Mouse (Mus musculus): Measurements from ENCODE around the gene Auts2. TPM values are rescaled to one million over a fixed set of nuclear protein-coding genes. Genes with fewer than 3 reads are reported as not detected.
A peak's percentile ranks its signal among the peaks of the same experiment; 100 is the strongest.

Gene Auts2
- polyA plus RNA-seq, 1 experiment = 39.0 TPM

GRCm38 (mm10) chr5:132378977-132379376, 164.2 kb downstream of the Auts2 start:
- H3K27me3 ChIP-seq (ENCODE audit: control insufficient read depth, insufficient read depth, low read length) = no peaks in the 10 kb centered on the region
- TF ChIP-seq CTCF (IDR thresholded peaks at IDR 0.05; ENCODE audit: borderline replicate concordance, insufficient read depth, low read depth, low read length) = no peak
- 91% methylated on average over 1 of the region's 1 CpGs for WGBS
- no peak for DNase-seq
- H3K4me1 ChIP-seq (ENCODE audit: control insufficient read depth, insufficient read depth, low read length) = peaks cover 13% of the 10 kb centered on the region
- H3K4me3 ChIP-seq (replicated peaks; ENCODE audit: insufficient read depth, low read depth, low read length) = no peak overlapping the region
- no peak overlapping the region for H3K27ac ChIP-seq (ENCODE audit: insufficient read depth, low read length)

GRCm38 (mm10) chr5:132375130-132375529, 168.0 kb downstream of the Auts2 start:
- H3K27me3 ChIP-seq (ENCODE audit: control insufficient read depth, insufficient read depth, low read length) = no peaks in the 10 kb centered on the region
- WGBS = 92% methylated on average over 1 of the region's 1 CpGs
- no peak overlapping the region for H3K27ac ChIP-seq (ENCODE audit: insufficient read depth, low read length)
- TF ChIP-seq POLR2A (IDR thresholded peaks at IDR 0.05; ENCODE audit: borderline replicate concordance, insufficient read depth, low read length) (no peak), CTCF (IDR thresholded peaks at IDR 0.05; ENCODE audit: borderline replicate concordance, insufficient read depth, low read depth, low read length) (no peak)
- DNase-seq = no peak
- H3K4me3 ChIP-seq (replicated peaks; ENCODE audit: insufficient read depth, low read depth, low read length) = no peak overlapping the region
- H3K4me1 ChIP-seq (ENCODE audit: control insufficient read depth, insufficient read depth, low read length) = peaks cover 7% of the 10 kb centered on the region

GRCm38 (mm10) chr5:132373471-132374075, 169.6 kb downstream of the Auts2 start:
- H3K27me3 ChIP-seq (ENCODE audit: control insufficient read depth, insufficient read depth, low read length) = no peaks in the 10 kb centered on the region
- WGBS = 36% methylated on average over 4 of the region's 4 CpGs

GRCm38 (mm10) chr5:132372605-132373004, 170.5 kb downstream of the Auts2 start:
- H3K27me3 ChIP-seq (ENCODE audit: control insufficient read depth, insufficient read depth, low read length) = no peaks in the 10 kb centered on the region
- no peak for DNase-seq
- TF ChIP-seq POLR2A (IDR thresholded peaks at IDR 0.05; ENCODE audit: borderline replicate concordance, insufficient read depth, low read length) = no peak
- no peak for TF ChIP-seq CTCF (IDR thresholded peaks at IDR 0.05; ENCODE audit: borderline replicate concordance, insufficient read depth, low read depth, low read length)
- H3K4me1 ChIP-seq (ENCODE audit: control insufficient read depth, insufficient read depth, low read length) = peaks cover 10% of the 10 kb centered on the region; the same call in 1 of the 2 replicates
- H3K27ac ChIP-seq (ENCODE audit: insufficient read depth, low read length) = no peak overlapping the region
- WGBS = 92% methylated on average over 2 of the region's 2 CpGs
- H3K4me3 ChIP-seq (replicated peaks; ENCODE audit: insufficient read depth, low read depth, low read length) = no peak overlapping the region

More at GRCm38 (mm10) chr5:132373471-132374075, 169.6 kb downstream of the Auts2 start:
- Histone ChIP-seq H3K4me3 (replicated peaks; ENCODE audit: insufficient read depth, low read depth, low read length) (no peak overlapping the region), H3K27ac (ENCODE audit: insufficient read depth, low read length) (no peak overlapping the region), H3K4me1 (ENCODE audit: control insufficient read depth, insufficient read depth, low read length) (peaks cover 10% of the 10 kb centered on the region; the same call in 1 of the 2 replicates)
- peak; percentile 57 to 85 for DNase-seq
- TF ChIP-seq POLR2A (IDR thresholded peaks at IDR 0.05; ENCODE audit: borderline replicate concordance, insufficient read depth, low read length) (no peak), CTCF (IDR thresholded peaks at IDR 0.05; ENCODE audit: borderline replicate concordance, insufficient read depth, low read depth, low read length) (no peak)

- H3K27ac ChIP-seq (ENCODE audit: insufficient read depth, low read length) = no peak overlapping the region
- TF ChIP-seq POLR2A (IDR thresholded peaks at IDR 0.05; ENCODE audit: borderline replicate concordance, insufficient read depth, low read length) (no peak), CTCF (IDR thresholded peaks at IDR 0.05; ENCODE audit: borderline replicate concordance, insufficient read depth, low read depth, low read length) (no peak)
- H3K27me3 ChIP-seq (ENCODE audit: control insufficient read depth, insufficient read depth, low read length) = no peaks in the 10 kb centered on the region
- WGBS = 38% methylated on average over 7 of the region's 7 CpGs
- peak; percentile 28 to 41 for DNase-seq
- H3K4me3 ChIP-seq (replicated peaks; ENCODE audit: insufficient read depth, low read depth, low read length) = no peak overlapping the region
- H3K4me1 ChIP-seq (ENCODE audit: control insufficient read depth, insufficient read depth, low read length) = peaks cover 10% of the 10 kb centered on the region; the same call in 1 of the 2 replicates
Observed at GRCm38 (mm10) chr5:132368678-132369088, 174.5 kb downstream of the Auts2 start.

GRCm38 (mm10) chr5:132361276-132361675, 181.9 kb downstream of the Auts2 start:
- 0 out of 2 replicates have a peak, but pooled peaks cover 10% of the 10 kb centered on the region for H3K4me1 ChIP-seq (ENCODE audit: control insufficient read depth, insufficient read depth, low read length)
- H3K27me3 ChIP-seq (ENCODE audit: control insufficient read depth, insufficient read depth, low read length) = no peaks in the 10 kb centered on the region
- no peak overlapping the region for H3K27ac ChIP-seq (ENCODE audit: insufficient read depth, low read length)
- WGBS = 50% methylated on average over 1 of the region's 1 CpGs
- TF ChIP-seq CTCF (IDR thresholded peaks at IDR 0.05; ENCODE audit: borderline replicate concordance, insufficient read depth, low read depth, low read length) = no peak
- no peak for TF ChIP-seq POLR2A (IDR thresholded peaks at IDR 0.05; ENCODE audit: borderline replicate concordance, insufficient read depth, low read length)
- DNase-seq = no peak
- H3K4me3 ChIP-seq (replicated peaks; ENCODE audit: insufficient read depth, low read depth, low read length) = no peak overlapping the region

- DNase-seq = no peak
- Histone ChIP-seq H3K27ac (ENCODE audit: insufficient read depth, low read length) (no peak overlapping the region), H3K27me3 (ENCODE audit: control insufficient read depth, insufficient read depth, low read length) (no peaks in the 10 kb centered on the region), H3K4me1 (ENCODE audit: control insufficient read depth, insufficient read depth, low read length) (peaks cover 13% of the 10 kb centered on the region), H3K4me3 (replicated peaks; ENCODE audit: insufficient read depth, low read depth, low read length) (no peak overlapping the region)
- WGBS = 61% methylated on average over 5 of the region's 5 CpGs
- no peak for TF ChIP-seq CTCF (IDR thresholded peaks at IDR 0.05; ENCODE audit: borderline replicate concordance, insufficient read depth, low read depth, low read length)
- TF ChIP-seq POLR2A (IDR thresholded peaks at IDR 0.05; ENCODE audit: borderline replicate concordance, insufficient read depth, low read length) = no peak
Observed at GRCm38 (mm10) chr5:132357726-132358125, 185.4 kb downstream of the Auts2 start.

GRCm38 (mm10) chr5:132355935-132356334, 187.2 kb downstream of the Auts2 start:
- 91% methylated on average over 7 of the region's 7 CpGs for WGBS
- Histone ChIP-seq H3K27ac (ENCODE audit: insufficient read depth, low read length) (no peak overlapping the region), H3K27me3 (ENCODE audit: control insufficient read depth, insufficient read depth, low read length) (no peaks in the 10 kb centered on the region), H3K4me1 (ENCODE audit: control insufficient read depth, insufficient read depth, low read length) (peaks cover 8% of the 10 kb centered on the region), H3K4me3 (replicated peaks; ENCODE audit: insufficient read depth, low read depth, low read length) (no peak overlapping the region)
- no peak for DNase-seq
- TF ChIP-seq CTCF (IDR thresholded peaks at IDR 0.05; ENCODE audit: borderline replicate concordance, insufficient read depth, low read depth, low read length) (no peak), POLR2A (IDR thresholded peaks at IDR 0.05; ENCODE audit: borderline replicate concordance, insufficient read depth, low read length) (no peak)

Measured in cerebellum, adult 2 months (tissue).